Mouse (Mus musculus) liver, postnatal 0 days (tissue): Measurements from ENCODE around the gene Vamp5.

Source experiments
- CTCF ChIP-seq: sonication (generic); IDR thresholded peaks from 2 replicates; pipeline ENCODE4 v1.5.1; 2016; ENCODE audit warnings: antibody characterized with exemption, low read depth
- EP300 ChIP-seq: IDR thresholded peaks from 2 replicates; pipeline ENCODE4 v1.6.1; 2016; ENCODE audit warnings: antibody characterized with exemption, low read depth, mild to moderate bottlenecking

- no peak for TF ChIP-seq EP300
- no peak for TF ChIP-seq CTCF
Measured at GRCm38 (mm10) chr6:72371571-72371970, 8.7 kb downstream of the Vamp5 start.
